Mouse (Mus musculus) spleen, adult 2 months (tissue): ENCODE measurements around the gene Olfr1225.

ENCODE experiments used
- CTCF ChIP-seq: fragments of 200-500 bp; IDR thresholded peaks from 2 replicates; pipeline ENCODE4 v1.5.1; 2011; ENCODE audit warnings: mild to moderate bottlenecking, inconsistent platforms; ENCODE audit not compliant: insufficient read depth, insufficient read length, insufficient replicate concordance; ENCODE audit errors: extremely low read depth
- POLR2A ChIP-seq: fragments of 200-500 bp; IDR thresholded peaks from 2 replicates; pipeline ENCODE4 v1.6.1; 2011; ENCODE audit warnings: low read depth, low read length, inconsistent platforms

GRCm38 (mm10) chr2:89199948-89200347, 25.5 kb upstream of the Olfr1225 start, which contains the start of gene Olfr1226:
- TF ChIP-seq CTCF (no peak), POLR2A (no peak)
